Mouse (Mus musculus) ES-Bruce4 (cell line): ENCODE measurements at regions not wholly inside any gene's neighbourhood (a gene's known extent, or its start where the extent isn't known, plus 50 kb on each side); places are given as distances from the start of the nearest gene placed in this dataset.

Source experiments
- CTCF ChIP-seq: IDR thresholded peaks from one replicate; pipeline ENCODE4 v1.8.1; 2011; ENCODE audit warnings: low read depth, low read length
- EP300 ChIP-seq: IDR thresholded peaks from 2 replicates; pipeline ENCODE4 v1.6.1; 2011; ENCODE audit warnings: low read depth, low read length; ENCODE audit not compliant: insufficient read depth

DNA sequence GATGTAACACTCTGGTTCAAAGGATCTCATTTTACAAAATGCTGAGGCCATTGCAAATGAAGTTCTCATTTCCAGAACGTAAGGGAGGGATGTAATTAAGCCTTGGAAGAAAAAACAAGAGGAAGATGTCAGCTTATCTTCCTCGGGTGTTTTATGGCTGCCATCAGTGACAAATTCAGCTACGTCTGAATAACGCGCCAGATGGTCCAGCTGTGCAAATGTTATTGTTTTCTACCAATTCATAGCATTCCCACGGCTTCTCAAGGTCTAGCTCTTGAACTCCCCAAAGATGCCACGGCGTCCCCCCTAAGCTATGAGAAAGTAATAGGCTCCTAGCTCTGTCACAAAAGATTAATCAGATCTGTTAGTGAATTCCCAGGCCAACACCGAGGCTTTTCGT lies 232.0 kb upstream of the Arid2 start:
- TF ChIP-seq CTCF, result no peak
- TF ChIP-seq EP300, result no peak
